Mouse (Mus musculus) embryo, embryonic 11 days (tissue): ENCODE results near the gene Gm19410.

ENCODE experiments used
- DNase-seq: peaks from one replicate; pipeline ENCODE4 v3.0.0-alpha.2; 2015

Gm19410 gene

GRCm38 (mm10) chr8:35765499-35766193 lies at the start of gene Gm19410:
Gm19410 (plus strand) TSS chr8:35765790.
- DNase-seq = peak; percentile 51

DNA sequence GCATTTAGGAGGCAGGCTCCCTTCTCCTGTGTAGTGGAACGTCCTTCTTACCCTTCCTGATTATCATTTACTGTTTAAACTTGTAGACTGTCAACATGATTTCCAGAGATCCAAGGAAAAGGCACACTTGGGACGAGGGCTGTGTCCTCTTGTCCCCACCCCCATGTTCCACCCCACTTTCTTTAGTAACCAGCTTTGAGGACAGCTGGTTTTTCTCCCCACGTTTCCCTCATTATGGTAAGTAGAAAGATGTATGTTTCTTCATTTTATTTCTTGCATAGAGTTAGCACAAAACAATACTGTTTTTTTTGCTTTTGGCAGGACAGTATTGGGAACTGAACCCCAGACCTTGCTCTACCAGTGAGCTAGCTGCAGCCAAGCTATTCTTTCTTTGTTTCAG lies 34.8 kb upstream of the Gm19410 start:
- no peak for DNase-seq

DNA sequence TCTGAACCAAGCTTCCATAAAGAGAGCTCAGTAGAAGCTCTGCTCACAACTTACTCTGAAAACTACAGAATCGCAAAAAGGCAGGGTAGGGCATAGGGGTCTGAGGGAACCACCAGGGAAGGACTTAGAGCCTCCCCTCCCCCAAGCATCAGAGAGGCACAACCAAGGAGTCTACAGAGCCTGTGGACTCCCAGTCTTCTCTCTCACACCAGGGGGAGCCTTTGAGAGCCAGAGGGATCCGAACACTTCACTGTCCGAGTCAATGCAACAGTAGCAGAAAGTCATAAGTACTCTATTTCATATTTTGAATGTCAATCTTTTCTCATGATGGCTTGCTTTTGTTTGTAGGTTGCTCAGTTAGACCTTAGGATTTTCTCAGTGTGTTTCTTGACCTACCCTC lies 30.2 kb upstream of the Gm19410 start:
- DNase-seq = no peak

- DNase-seq = no peak
Measured at GRCm38 (mm10) chr8:35756202-35756601, 9.4 kb upstream of the Gm19410 start.

DNA sequence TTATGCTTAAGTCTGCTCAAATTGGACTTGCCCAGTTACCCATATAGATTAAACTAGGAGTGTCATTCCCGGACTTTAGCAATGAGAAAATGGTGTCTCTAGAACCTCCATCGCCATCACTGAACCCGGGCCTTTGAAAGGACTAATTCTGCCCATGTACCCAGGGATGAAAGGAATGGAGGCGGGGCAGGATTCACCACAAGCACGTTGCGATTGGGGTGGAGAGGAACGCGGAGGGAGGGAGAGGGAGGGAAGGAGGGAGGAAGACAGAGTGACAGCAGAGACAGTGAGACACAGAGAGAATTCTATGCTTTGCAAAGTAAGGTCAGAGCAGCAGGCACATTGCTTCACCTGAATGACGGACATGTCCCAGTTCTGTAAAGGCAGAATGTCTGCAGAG lies 570 bp upstream of the Gm19410 start:
- peak; percentile 20 for DNase-seq

DNA sequence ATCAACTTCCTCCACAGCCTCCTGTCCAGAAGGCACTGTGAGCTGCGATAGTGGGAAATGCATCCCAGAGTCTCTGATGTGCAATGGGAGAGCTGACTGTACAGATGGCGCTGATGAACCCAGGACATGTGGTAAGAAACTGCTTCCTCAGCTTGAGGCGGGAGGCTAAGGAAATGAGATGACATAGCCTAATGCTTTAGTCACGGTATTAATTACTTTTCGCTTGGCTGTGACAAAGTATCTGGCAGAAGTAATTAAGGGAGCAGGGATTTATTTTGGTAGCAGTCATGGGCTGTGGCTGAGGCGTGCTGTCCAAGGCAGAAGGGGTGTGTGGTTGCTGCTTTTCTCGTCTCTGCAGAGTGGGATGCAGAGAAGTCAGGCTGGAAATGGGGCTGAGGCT lies 7.9 kb downstream of the Gm19410 start:
- DNase-seq = peak; percentile 27
